Mouse (Mus musculus) stomach, embryonic 16.5 days (tissue): Measurements from ENCODE around the gene Gm9903. TPM values are rescaled to one million over a fixed set of nuclear protein-coding genes. Genes with fewer than 3 reads are reported as not detected.

Experiments
- ATAC-seq: fragments of 200-750 bp; cut with Nextera tagmentation; 2 replicates; pipeline ENCODE4 v1.8.0; 2017; ENCODE audit warnings: moderate number of reproducible peaks, moderate TSS enrichment; ENCODE audit not compliant: insufficient read depth, low FRiP score
- H3K27ac ChIP-seq: fragments of 300-500 bp; sonication (generic); 2 replicates; pipeline ENCODE4 v1.5.1; 2014; ENCODE audit warnings: low read length
- H3K27me3 ChIP-seq: fragments of 300-500 bp; sonication (generic); 2 replicates; pipeline ENCODE4 v1.6.1; 2014; ENCODE audit warnings: low read length, control low read depth, mixed read lengths; ENCODE audit not compliant: control insufficient read depth, insufficient read depth
- H3K36me3 ChIP-seq: fragments of 300-500 bp; sonication (generic); 2 replicates; pipeline ENCODE4 v1.6.1; 2014; ENCODE audit warnings: low read length; ENCODE audit not compliant: control insufficient read depth, insufficient read depth
- H3K4me1 ChIP-seq: fragments of 300-500 bp; sonication (generic); 2 replicates; pipeline ENCODE4 v1.6.1; 2014; ENCODE audit warnings: low read length, control low read depth, mixed read lengths; ENCODE audit not compliant: control insufficient read depth, insufficient read depth
- H3K4me2 ChIP-seq: fragments of 300-500 bp; sonication (generic); 2 replicates; pipeline ENCODE4 v1.6.1; 2014; ENCODE audit warnings: low read depth, low read length, mixed read lengths
- H3K4me3 ChIP-seq: fragments of 300-500 bp; sonication (generic); replicated peaks from 2 replicates; pipeline ENCODE4 v1.5.1; 2014; ENCODE audit warnings: mild to moderate bottlenecking, low read length
- H3K9ac ChIP-seq: fragments of 300-500 bp; sonication (generic); 2 replicates; pipeline ENCODE4 v1.6.1; 2014; ENCODE audit warnings: low read length
- H3K9me3 ChIP-seq: fragments of 300-500 bp; sonication (generic); replicated peaks from 2 replicates; pipeline ENCODE4 v1.6.1; 2016; ENCODE audit warnings: low read length, control low read depth; ENCODE audit not compliant: control insufficient read depth
- WGBS: fragments of 180-500 bp; shearing (Covaris S2); extraction: QIAGEN DNeasy Blood & Tissue Kit; methylation state at CpG from one replicate; pipeline ENCODE4 v1.1.7; 2014; 5-methylcytosine and 5-hydroxymethylcytosine counted together
- polyA plus RNA-seq: library from polyadenylated mRNA; unstranded; fragments of >200 nt; fragmentation: Nextera tagmentation; extraction: Ambion mirVana; gene quantifications from 2 replicates; pipeline ENCODE4 v1.2.1, GENCODE M21; 2015

Gm9903 gene
- polyA plus RNA-seq, 1 experiment from 2014 or later, result 0.27 TPM

GRCm38 (mm10) chr5:33609226-33609625 lies 20.5 kb upstream of the Gm9903 start:
- 83% methylated on average over 1 of the region's 1 CpGs for WGBS

GRCm38 (mm10) chr5:33611795-33612194 lies 17.9 kb upstream of the Gm9903 start:
- Histone ChIP-seq H3K9ac (no peak overlapping the region), H3K27ac (no peak overlapping the region), H3K9me3 (no peaks in the 10 kb centered on the region), H3K4me2 (no peak overlapping the region), H3K4me1 (no peaks in the 10 kb centered on the region), H3K4me3 (no peak overlapping the region), H3K36me3 (peaks cover 13% of the 10 kb centered on the region; the same call in 1 of the 2 replicates), H3K27me3 (no peaks in the 10 kb centered on the region)
- WGBS, result 89% methylated on average over 1 of the region's 1 CpGs
- ATAC-seq, result no peak

More at GRCm38 (mm10) chr5:33609226-33609625, 20.5 kb upstream of the Gm9903 start:
- ATAC-seq, result no peak
- H3K9me3 ChIP-seq, result no peaks in the 10 kb centered on the region
- H3K4me3 ChIP-seq, result no peak overlapping the region
- no peaks in the 10 kb centered on the region for H3K4me1 ChIP-seq
- peaks cover 13% of the 10 kb centered on the region; the same call in 1 of the 2 replicates for H3K36me3 ChIP-seq
- H3K4me2 ChIP-seq, result no peak overlapping the region
- no peaks in the 10 kb centered on the region for H3K27me3 ChIP-seq
- no peak overlapping the region for H3K9ac ChIP-seq
- no peak overlapping the region for H3K27ac ChIP-seq

- no peak for ATAC-seq
- H3K27ac ChIP-seq, result no peak overlapping the region
These were observed 15.3 kb upstream of the Gm9903 start for GRCm38 (mm10) chr5:33614391-33614790.

GRCm38 (mm10) chr5:33622671-33623070 lies 7.1 kb upstream of the Gm9903 start:
- no peak for ATAC-seq
- Histone ChIP-seq H3K9me3 (no peaks in the 10 kb centered on the region), H3K27ac (no peak overlapping the region), H3K4me3 (no peak overlapping the region), H3K4me1 (peaks cover 1% of the 10 kb centered on the region), H3K4me2 (no peak overlapping the region), H3K27me3 (no peaks in the 10 kb centered on the region), H3K9ac (no peak overlapping the region), H3K36me3 (no peaks in the 10 kb centered on the region)
- 80% methylated on average over 2 of the region's 2 CpGs for WGBS

More at GRCm38 (mm10) chr5:33614391-33614790, 15.3 kb upstream of the Gm9903 start:
- Histone ChIP-seq H3K27me3 (no peaks in the 10 kb centered on the region), H3K9ac (no peak overlapping the region), H3K4me3 (no peak overlapping the region), H3K4me2 (no peak overlapping the region), H3K9me3 (no peaks in the 10 kb centered on the region), H3K4me1 (no peaks in the 10 kb centered on the region), H3K36me3 (peaks cover 5% of the 10 kb centered on the region; the same call in 1 of the 2 replicates)
- 72% methylated on average over 6 of the region's 6 CpGs for WGBS

- 83% methylated on average over 3 of the region's 3 CpGs for WGBS
- no peak for ATAC-seq
- H3K4me2 ChIP-seq, result no peak overlapping the region
- no peaks in the 10 kb centered on the region for H3K36me3 ChIP-seq
- no peak overlapping the region for H3K4me3 ChIP-seq
- peaks cover 8% of the 10 kb centered on the region for H3K4me1 ChIP-seq
- no peaks in the 10 kb centered on the region for H3K27me3 ChIP-seq
- H3K27ac ChIP-seq, result no peak overlapping the region
- no peak overlapping the region for H3K9ac ChIP-seq
- no peaks in the 10 kb centered on the region for H3K9me3 ChIP-seq
These were observed 6.0 kb upstream of the Gm9903 start for GRCm38 (mm10) chr5:33623766-33624165.

GRCm38 (mm10) chr5:33627968-33628367 lies 1.8 kb upstream of the Gm9903 start:
- no peak for ATAC-seq
- Histone ChIP-seq H3K9ac (peak overlapping the region; percentile 56), H3K27me3 (no peaks in the 10 kb centered on the region), H3K4me2 (peak overlapping the region; percentile 86), H3K36me3 (no peaks in the 10 kb centered on the region), H3K9me3 (no peaks in the 10 kb centered on the region), H3K4me1 (peaks cover 18% of the 10 kb centered on the region), H3K4me3 (peak overlapping the region; percentile 95), H3K27ac (peak overlapping the region; percentile 27; the same call in 1 of the 2 replicates)
- WGBS, result 23% methylated on average over 4 of the region's 4 CpGs

- no peak; the same call in 1 of the 2 replicates for ATAC-seq
- Histone ChIP-seq H3K9ac (peak overlapping the region; percentile 89), H3K27me3 (no peaks in the 10 kb centered on the region), H3K9me3 (no peaks in the 10 kb centered on the region), H3K27ac (peak overlapping the region; percentile 93), H3K36me3 (no peaks in the 10 kb centered on the region), H3K4me2 (peak overlapping the region; percentile 86), H3K4me3 (peak overlapping the region; percentile 95), H3K4me1 (peaks cover 18% of the 10 kb centered on the region)
- under 1% methylated on average over 24 of the region's 24 CpGs for WGBS
These were observed 865 bp upstream of the Gm9903 start for GRCm38 (mm10) chr5:33628820-33629300.

GRCm38 (mm10) chr5:33630061-33630460 lies 336 bp downstream of the Gm9903 start:
- H3K4me3 ChIP-seq, result peak overlapping the region; percentile 95
- H3K9ac ChIP-seq, result peak overlapping the region; percentile 78
- no peaks in the 10 kb centered on the region for H3K27me3 ChIP-seq
- ATAC-seq, result peak; percentile 20; the same call in 1 of the 2 replicates
- no peaks in the 10 kb centered on the region for H3K9me3 ChIP-seq
- 2% methylated on average over 9 of the region's 9 CpGs for WGBS
- peaks cover 18% of the 10 kb centered on the region for H3K4me1 ChIP-seq
- H3K4me2 ChIP-seq, result peak overlapping the region; percentile 95
- peak overlapping the region; percentile 84 for H3K27ac ChIP-seq
- no peaks in the 10 kb centered on the region for H3K36me3 ChIP-seq

GRCm38 (mm10) chr5:33630615-33631014 lies 890 bp downstream of the Gm9903 start:
- Histone ChIP-seq H3K9ac (peak overlapping the region; percentile 78), H3K36me3 (no peaks in the 10 kb centered on the region), H3K4me3 (peak overlapping the region; percentile 95), H3K27me3 (no peaks in the 10 kb centered on the region), H3K9me3 (no peaks in the 10 kb centered on the region), H3K4me2 (peak overlapping the region; percentile 95), H3K4me1 (peaks cover 18% of the 10 kb centered on the region), H3K27ac (peak overlapping the region; percentile 84)
- 48% methylated on average over 4 of the region's 4 CpGs for WGBS
- no peak for ATAC-seq
